Mouse (Mus musculus): ENCODE results near the gene Tdrd9. TPM values are rescaled to one million over a fixed set of nuclear protein-coding genes. Genes with fewer than 3 reads are reported as not detected.

Gene Tdrd9
- polyA plus RNA-seq, 1 experiment from 2014 or later = 0.95 TPM

GRCm38 (mm10) chr12:111974578-111974977 is 3.2 kb downstream of the Tdrd9 start:
- no peaks in the 10 kb centered on the region for H3K36me3 ChIP-seq (ENCODE audit: control insufficient read depth, insufficient read depth, low read length)
- no peak overlapping the region for H3K9ac ChIP-seq (ENCODE audit: low read length)
- no peak for ATAC-seq (ENCODE audit: insufficient number of reproducible peaks, low FRiP score, low TSS enrichment, low read depth)
- no peak overlapping the region for H3K4me3 ChIP-seq (ENCODE audit: low read depth, low read length)
- no peak overlapping the region for H3K4me2 ChIP-seq (ENCODE audit: low read depth, severe bottlenecking)
- no peak for DNase-seq (ENCODE audit: low spot score)
- H3K27me3 ChIP-seq (ENCODE audit: control insufficient read depth, insufficient read depth, low read length) = no peaks in the 10 kb centered on the region
- H3K27ac ChIP-seq (replicated peaks; ENCODE audit: low read depth, low read length) = no peak overlapping the region
- no peaks in the 10 kb centered on the region for H3K9me3 ChIP-seq (ENCODE audit: control insufficient read depth, low read length)
- no peaks in the 10 kb centered on the region for H3K4me1 ChIP-seq (ENCODE audit: control insufficient read depth, insufficient read depth, low read length)
- WGBS = 86% methylated on average over 6 of the region's 6 CpGs

GRCm38 (mm10) chr12:111977138-111977537 is 5.8 kb downstream of the Tdrd9 start:
- WGBS = 60% methylated on average over 6 of the region's 6 CpGs
- no peak overlapping the region for H3K9ac ChIP-seq (ENCODE audit: low read length)
- H3K4me1 ChIP-seq (ENCODE audit: control insufficient read depth, insufficient read depth, low read length) = no peaks in the 10 kb centered on the region
- H3K4me3 ChIP-seq (ENCODE audit: low read depth, low read length) = no peak overlapping the region
- H3K27me3 ChIP-seq (ENCODE audit: control insufficient read depth, insufficient read depth, low read length) = no peaks in the 10 kb centered on the region
- no peaks in the 10 kb centered on the region for H3K36me3 ChIP-seq (ENCODE audit: control insufficient read depth, insufficient read depth, low read length)
- no peak for DNase-seq (ENCODE audit: low spot score)
- H3K9me3 ChIP-seq (ENCODE audit: control insufficient read depth, low read length) = no peaks in the 10 kb centered on the region
- no peak overlapping the region for H3K27ac ChIP-seq (replicated peaks; ENCODE audit: low read depth, low read length)
- ATAC-seq (ENCODE audit: insufficient number of reproducible peaks, low FRiP score, low TSS enrichment, low read depth) = no peak
- H3K4me2 ChIP-seq (ENCODE audit: low read depth, severe bottlenecking) = no peak overlapping the region

- no peaks in the 10 kb centered on the region for H3K9me3 ChIP-seq (ENCODE audit: control insufficient read depth, low read length)
- H3K4me1 ChIP-seq (ENCODE audit: control insufficient read depth, insufficient read depth, low read length) = no peaks in the 10 kb centered on the region
- 78% methylated on average over 6 of the region's 6 CpGs for WGBS
- no peak overlapping the region for H3K4me3 ChIP-seq (ENCODE audit: low read depth, low read length)
- no peak overlapping the region for H3K27ac ChIP-seq (replicated peaks; ENCODE audit: low read depth, low read length)
- no peak overlapping the region for H3K9ac ChIP-seq (ENCODE audit: low read length)
- no peak overlapping the region for H3K4me2 ChIP-seq (ENCODE audit: low read depth, severe bottlenecking)
- H3K36me3 ChIP-seq (ENCODE audit: control insufficient read depth, insufficient read depth, low read length) = no peaks in the 10 kb centered on the region
- ATAC-seq (ENCODE audit: insufficient number of reproducible peaks, low FRiP score, low TSS enrichment, low read depth) (no peak), DNase-seq (ENCODE audit: low spot score) (no peak)
- H3K27me3 ChIP-seq (ENCODE audit: control insufficient read depth, insufficient read depth, low read length) = no peaks in the 10 kb centered on the region
Measured at GRCm38 (mm10) chr12:111978274-111978673, 6.9 kb downstream of the Tdrd9 start.

- whole genome bisulfite sequencing = 77% methylated on average over 6 of the region's 6 CpGs
Measured at GRCm38 (mm10) chr12:111980887-111981367, 9.6 kb downstream of the Tdrd9 start, which contains the start of gene Rd3l. Rd3l (minus strand) TSS chr12:111981317.

GRCm38 (mm10) chr12:111981831-111982230 is 10.5 kb downstream of the Tdrd9 start:
- DNase-seq (ENCODE audit: low spot score) (no peak), ATAC-seq (ENCODE audit: insufficient number of reproducible peaks, low FRiP score, low TSS enrichment, low read depth) (no peak)
- Histone ChIP-seq H3K36me3 (ENCODE audit: control insufficient read depth, insufficient read depth, low read length) (no peaks in the 10 kb centered on the region), H3K4me1 (ENCODE audit: control insufficient read depth, insufficient read depth, low read length) (no peaks in the 10 kb centered on the region), H3K27me3 (ENCODE audit: control insufficient read depth, insufficient read depth, low read length) (no peaks in the 10 kb centered on the region), H3K9me3 (ENCODE audit: control insufficient read depth, low read length) (no peaks in the 10 kb centered on the region), H3K4me2 (ENCODE audit: low read depth, severe bottlenecking) (no peak overlapping the region), H3K4me3 (ENCODE audit: low read depth, low read length) (no peak overlapping the region), H3K9ac (ENCODE audit: low read length) (no peak overlapping the region), H3K27ac (replicated peaks; ENCODE audit: low read depth, low read length) (no peak overlapping the region)
- 69% methylated on average over 8 of the region's 8 CpGs for WGBS

More at GRCm38 (mm10) chr12:111980887-111981367, 9.6 kb downstream of the Tdrd9 start, which contains the start of gene Rd3l:
- Histone ChIP-seq H3K9me3 (ENCODE audit: control insufficient read depth, low read length) (no peaks in the 10 kb centered on the region), H3K36me3 (ENCODE audit: control insufficient read depth, insufficient read depth, low read length) (no peaks in the 10 kb centered on the region), H3K4me1 (ENCODE audit: control insufficient read depth, insufficient read depth, low read length) (no peaks in the 10 kb centered on the region), H3K27me3 (ENCODE audit: control insufficient read depth, insufficient read depth, low read length) (no peaks in the 10 kb centered on the region), H3K9ac (ENCODE audit: low read length) (no peak within 1 kb of the TSS), H3K4me3 (ENCODE audit: low read depth, low read length) (no peak within 1 kb of the TSS), H3K27ac (replicated peaks; ENCODE audit: low read depth, low read length) (no peak within 1 kb of the TSS), H3K4me2 (ENCODE audit: low read depth, severe bottlenecking) (no peak within 1 kb of the TSS)
- ATAC-seq (ENCODE audit: insufficient number of reproducible peaks, low FRiP score, low TSS enrichment, low read depth) (no peak), DNase-seq (ENCODE audit: low spot score) (no peak)

GRCm38 (mm10) chr12:111983165-111983564 is 11.8 kb downstream of the Tdrd9 start:
- H3K27ac ChIP-seq (replicated peaks; ENCODE audit: low read depth, low read length) = no peak overlapping the region
- no peak overlapping the region for H3K4me2 ChIP-seq (ENCODE audit: low read depth, severe bottlenecking)
- DNase-seq (ENCODE audit: low spot score) (no peak), ATAC-seq (ENCODE audit: insufficient number of reproducible peaks, low FRiP score, low TSS enrichment, low read depth) (no peak)
- no peaks in the 10 kb centered on the region for H3K4me1 ChIP-seq (ENCODE audit: control insufficient read depth, insufficient read depth, low read length)
- no peaks in the 10 kb centered on the region for H3K27me3 ChIP-seq (ENCODE audit: control insufficient read depth, insufficient read depth, low read length)
- H3K4me3 ChIP-seq (ENCODE audit: low read depth, low read length) = no peak overlapping the region
- no peaks in the 10 kb centered on the region for H3K9me3 ChIP-seq (ENCODE audit: control insufficient read depth, low read length)
- no peaks in the 10 kb centered on the region for H3K36me3 ChIP-seq (ENCODE audit: control insufficient read depth, insufficient read depth, low read length)
- 63% methylated on average over 2 of the region's 2 CpGs for whole genome bisulfite sequencing
- H3K9ac ChIP-seq (ENCODE audit: low read length) = no peak overlapping the region

- no peak for ATAC-seq (ENCODE audit: insufficient number of reproducible peaks, low FRiP score, low TSS enrichment, low read depth)
- Histone ChIP-seq H3K4me1 (ENCODE audit: control insufficient read depth, insufficient read depth, low read length) (no peaks in the 10 kb centered on the region), H3K9ac (ENCODE audit: low read length) (no peak overlapping the region), H3K4me2 (ENCODE audit: low read depth, severe bottlenecking) (no peak overlapping the region), H3K4me3 (ENCODE audit: low read depth, low read length) (no peak overlapping the region), H3K36me3 (ENCODE audit: control insufficient read depth, insufficient read depth, low read length) (no peaks in the 10 kb centered on the region), H3K9me3 (ENCODE audit: control insufficient read depth, low read length) (no peaks in the 10 kb centered on the region), H3K27ac (replicated peaks; ENCODE audit: low read depth, low read length) (no peak overlapping the region), H3K27me3 (ENCODE audit: control insufficient read depth, insufficient read depth, low read length) (no peaks in the 10 kb centered on the region)
- WGBS = 53% methylated on average over 9 of the region's 9 CpGs
- no peak for DNase-seq (ENCODE audit: low spot score)
Measured at GRCm38 (mm10) chr12:111986756-111987155, 15.4 kb downstream of the Tdrd9 start.

- no peak for ATAC-seq (ENCODE audit: insufficient number of reproducible peaks, low FRiP score, low TSS enrichment, low read depth)
- WGBS = 87% methylated on average over 5 of the region's 5 CpGs
Measured at GRCm38 (mm10) chr12:111992626-111993025, 21.3 kb downstream of the Tdrd9 start.

GRCm38 (mm10) chr12:111995161-111995560 is 23.8 kb downstream of the Tdrd9 start:
- Histone ChIP-seq H3K27ac (replicated peaks; ENCODE audit: low read depth, low read length) (no peak overlapping the region), H3K9me3 (ENCODE audit: control insufficient read depth, low read length) (no peaks in the 10 kb centered on the region), H3K36me3 (ENCODE audit: control insufficient read depth, insufficient read depth, low read length) (no peaks in the 10 kb centered on the region), H3K4me2 (ENCODE audit: low read depth, severe bottlenecking) (no peak overlapping the region), H3K27me3 (ENCODE audit: control insufficient read depth, insufficient read depth, low read length) (no peaks in the 10 kb centered on the region), H3K9ac (ENCODE audit: low read length) (no peak overlapping the region), H3K4me3 (ENCODE audit: low read depth, low read length) (no peak overlapping the region), H3K4me1 (ENCODE audit: control insufficient read depth, insufficient read depth, low read length) (no peaks in the 10 kb centered on the region)
- ATAC-seq (ENCODE audit: insufficient number of reproducible peaks, low FRiP score, low TSS enrichment, low read depth) (no peak), DNase-seq (ENCODE audit: low spot score) (no peak)
- 89% methylated on average over 2 of the region's 2 CpGs for WGBS

More at GRCm38 (mm10) chr12:111992626-111993025, 21.3 kb downstream of the Tdrd9 start:
- no peak overlapping the region for H3K9ac ChIP-seq (ENCODE audit: low read length)
- H3K27ac ChIP-seq (replicated peaks; ENCODE audit: low read depth, low read length) = no peak overlapping the region
- H3K4me1 ChIP-seq (ENCODE audit: control insufficient read depth, insufficient read depth, low read length) = no peaks in the 10 kb centered on the region
- H3K4me3 ChIP-seq (ENCODE audit: low read depth, low read length) = no peak overlapping the region
- H3K27me3 ChIP-seq (ENCODE audit: control insufficient read depth, insufficient read depth, low read length) = no peaks in the 10 kb centered on the region
- no peak overlapping the region for H3K4me2 ChIP-seq (ENCODE audit: low read depth, severe bottlenecking)
- H3K9me3 ChIP-seq (ENCODE audit: control insufficient read depth, low read length) = no peaks in the 10 kb centered on the region
- H3K36me3 ChIP-seq (ENCODE audit: control insufficient read depth, insufficient read depth, low read length) = no peaks in the 10 kb centered on the region
- DNase-seq (ENCODE audit: low spot score) = no peak
